Mouse (Mus musculus): ENCODE data around the gene Vhl. TPM values are rescaled to one million over a fixed set of nuclear protein-coding genes. Genes with fewer than 3 reads are reported as not detected.

Vhl gene
- polyA plus RNA-seq, 1 experiment from 2014 or later, result 48.0 TPM

DNA sequence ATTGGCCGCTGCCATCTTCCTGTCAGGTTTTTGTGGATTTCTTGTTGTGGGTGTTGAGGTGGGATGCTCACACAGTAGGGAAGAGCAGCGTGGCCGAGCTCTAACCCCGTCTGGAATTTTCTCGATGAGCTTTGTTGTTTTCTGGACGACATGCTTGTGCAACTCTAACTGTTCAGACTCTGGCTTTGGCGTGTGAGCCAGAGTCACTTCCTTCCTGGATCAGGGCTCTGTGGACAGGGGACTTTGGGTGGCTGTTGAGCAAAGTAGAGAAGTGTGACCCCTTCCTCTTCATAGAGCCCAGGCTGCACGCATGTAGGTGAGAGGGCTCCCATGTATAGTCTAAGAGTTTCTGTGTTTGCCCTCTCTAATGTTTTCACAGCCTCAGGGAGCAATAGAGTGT, 30.3 kb downstream of the Vhl start:
- Histone ChIP-seq H3K4me1 (no peaks in the 10 kb centered on the region), H3K9me3 (no peaks in the 10 kb centered on the region), H3K36me3 (no peaks in the 10 kb centered on the region), H3K9ac (no peak overlapping the region), H3K27ac (no peak overlapping the region), H3K27me3 (no peaks in the 10 kb centered on the region), H3K4me2 (no peak overlapping the region), H3K4me3 (no peak overlapping the region)
- WGBS, result 83% methylated on average over 8 of the region's 8 CpGs
- no peak for ATAC-seq (ENCODE audit: insufficient number of reproducible peaks, insufficient read depth, low FRiP score, low TSS enrichment, low read depth)

- Histone ChIP-seq H3K27me3 (no peaks in the 10 kb centered on the region), H3K9ac (no peak overlapping the region), H3K4me1 (no peaks in the 10 kb centered on the region), H3K4me3 (no peak overlapping the region), H3K36me3 (no peaks in the 10 kb centered on the region), H3K4me2 (no peak overlapping the region), H3K9me3 (no peaks in the 10 kb centered on the region), H3K27ac (no peak overlapping the region)
- 79% methylated on average over 16 of the region's 16 CpGs for WGBS
- ATAC-seq (ENCODE audit: insufficient number of reproducible peaks, insufficient read depth, low FRiP score, low TSS enrichment, low read depth), result no peak
Measured at GRCm38 (mm10) chr6:113654753-113655397, 31.1 kb downstream of the Vhl start.

DNA sequence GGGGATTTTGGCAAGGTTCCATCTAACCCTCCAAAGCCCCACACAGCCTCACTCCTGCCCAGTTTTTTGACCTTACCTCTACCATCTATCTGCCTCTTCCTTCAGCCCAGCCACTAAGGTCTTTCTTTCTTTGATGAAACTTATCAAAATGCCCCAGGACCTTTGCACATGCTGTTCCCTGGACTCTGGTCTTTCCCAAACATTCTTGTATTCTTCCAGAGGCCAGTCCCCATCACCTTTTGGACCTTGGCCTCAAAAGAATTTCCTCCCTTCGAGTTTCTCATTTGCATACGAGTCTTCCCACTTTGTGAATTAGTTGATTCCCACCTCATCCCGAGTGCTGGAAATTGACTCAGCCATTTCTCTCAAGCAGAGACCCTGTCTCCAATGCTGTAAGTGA, 31.7 kb downstream of the Vhl start:
- no peak for ATAC-seq (ENCODE audit: insufficient number of reproducible peaks, insufficient read depth, low FRiP score, low TSS enrichment, low read depth)
- Histone ChIP-seq H3K27me3 (no peaks in the 10 kb centered on the region), H3K9ac (no peak overlapping the region), H3K27ac (no peak overlapping the region), H3K9me3 (no peaks in the 10 kb centered on the region), H3K4me2 (no peak overlapping the region), H3K36me3 (no peaks in the 10 kb centered on the region), H3K4me1 (0 out of 2 replicates have a peak, but pooled peaks cover 1% of the 10 kb centered on the region), H3K4me3 (no peak overlapping the region)
- WGBS, result 91% methylated on average over 3 of the region's 3 CpGs

DNA sequence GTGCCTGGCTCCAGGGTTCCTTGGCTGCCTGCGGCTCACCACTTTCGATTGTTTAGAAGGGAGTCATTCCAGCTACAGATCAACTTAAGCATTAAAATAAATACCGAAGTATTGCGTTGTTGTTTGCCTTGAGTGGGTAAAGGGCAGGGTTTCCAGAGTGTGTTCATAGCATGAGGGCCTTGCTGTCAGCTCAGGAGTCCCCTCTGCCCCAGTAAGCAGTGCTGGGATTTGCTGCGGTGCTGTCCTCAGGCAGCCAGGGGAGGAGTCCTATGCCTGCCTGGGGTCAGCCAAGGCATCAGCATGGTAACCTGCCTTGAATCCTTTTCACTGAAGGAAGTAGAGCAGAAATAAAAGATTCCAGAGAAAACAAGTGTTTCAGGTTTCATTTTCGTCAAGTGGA, 33.1 kb downstream of the Vhl start:
- Histone ChIP-seq H3K9me3 (no peaks in the 10 kb centered on the region), H3K4me1 (peaks cover 15% of the 10 kb centered on the region), H3K9ac (no peak overlapping the region), H3K4me3 (no peak overlapping the region), H3K36me3 (no peaks in the 10 kb centered on the region), H3K27ac (no peak overlapping the region), H3K4me2 (no peak overlapping the region), H3K27me3 (no peaks in the 10 kb centered on the region)
- WGBS, result 80% methylated on average over 6 of the region's 6 CpGs
- ATAC-seq (ENCODE audit: insufficient number of reproducible peaks, insufficient read depth, low FRiP score, low TSS enrichment, low read depth), result no peak

DNA sequence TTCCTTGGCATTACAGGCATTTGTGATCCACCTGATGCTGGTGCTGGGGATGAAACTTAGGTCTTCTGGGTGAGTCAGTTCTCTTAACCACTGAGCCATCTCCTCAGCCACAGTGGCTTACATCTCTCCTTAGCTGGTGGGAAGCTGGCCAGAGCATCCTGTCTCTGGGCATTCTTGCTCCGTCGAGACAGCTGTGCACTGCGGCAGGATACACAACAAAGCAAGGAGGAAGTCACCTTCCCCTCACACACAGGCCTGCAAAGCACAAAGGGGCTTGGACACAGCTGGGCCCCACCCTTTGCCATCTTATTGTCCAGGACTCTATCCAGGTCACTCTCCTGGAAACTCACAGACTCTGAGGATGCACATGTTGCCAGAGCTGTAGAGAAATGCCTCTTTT, 34.5 kb downstream of the Vhl start:
- WGBS, result 62% methylated on average over 3 of the region's 3 CpGs
- no peak overlapping the region; the same call in 1 of the 2 replicates for H3K27ac ChIP-seq
- H3K4me3 ChIP-seq, result no peak overlapping the region
- no peaks in the 10 kb centered on the region for H3K27me3 ChIP-seq
- H3K9ac ChIP-seq, result no peak overlapping the region
- no peak for ATAC-seq (ENCODE audit: insufficient number of reproducible peaks, insufficient read depth, low FRiP score, low TSS enrichment, low read depth)
- H3K36me3 ChIP-seq, result no peaks in the 10 kb centered on the region
- no peaks in the 10 kb centered on the region for H3K9me3 ChIP-seq
- peaks cover 18% of the 10 kb centered on the region for H3K4me1 ChIP-seq
- H3K4me2 ChIP-seq, result no peak overlapping the region

DNA sequence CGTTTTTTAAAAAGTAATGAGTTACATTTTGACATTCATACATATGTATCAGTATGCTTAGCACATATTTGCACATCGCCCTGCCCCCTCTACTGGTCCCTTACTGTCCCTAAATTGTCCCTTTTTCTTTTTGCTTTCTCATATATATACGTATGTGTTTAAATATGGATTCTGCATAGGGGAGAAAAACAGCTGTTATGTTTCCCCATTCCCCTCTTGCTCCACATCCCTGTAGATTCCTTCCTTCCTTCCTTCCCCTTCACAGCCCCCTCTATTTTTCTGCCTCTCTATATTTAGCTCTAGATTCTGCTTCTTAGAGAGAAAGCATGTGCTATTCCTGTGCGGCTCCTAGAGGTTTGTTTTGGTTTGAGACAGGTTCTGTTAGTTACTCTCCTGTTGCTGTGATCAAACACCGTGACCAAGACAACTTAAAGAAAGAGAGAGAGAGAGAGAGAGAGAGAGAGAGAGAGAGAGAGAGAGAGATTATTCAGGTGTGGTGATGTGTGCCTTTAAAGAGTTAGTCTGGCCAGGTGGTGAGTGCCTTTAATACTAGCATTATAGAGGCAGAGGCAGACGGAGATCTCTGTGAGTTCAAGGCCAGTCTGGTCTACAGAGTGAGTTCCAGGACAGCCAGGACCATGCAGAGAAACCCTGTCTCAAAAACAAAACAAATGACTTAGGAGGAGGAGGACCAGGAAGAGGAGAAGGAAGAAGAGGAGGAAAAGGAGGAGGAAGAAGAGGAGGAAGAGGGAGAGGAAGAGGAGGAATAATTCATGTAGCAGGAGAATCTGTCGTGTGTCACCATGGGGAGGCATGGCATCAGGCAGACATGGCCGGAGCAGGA, 36.1 kb downstream of the Vhl start:
- WGBS, result 66% methylated on average over 8 of the region's 8 CpGs
- H3K4me1 ChIP-seq, result peaks cover 18% of the 10 kb centered on the region
- no peak overlapping the region for H3K9ac ChIP-seq
- no peak overlapping the region for H3K27ac ChIP-seq
- no peaks in the 10 kb centered on the region for H3K36me3 ChIP-seq
- no peaks in the 10 kb centered on the region for H3K27me3 ChIP-seq
- ATAC-seq (ENCODE audit: insufficient number of reproducible peaks, insufficient read depth, low FRiP score, low TSS enrichment, low read depth), result no peak
- no peak overlapping the region for H3K4me3 ChIP-seq
- H3K4me2 ChIP-seq, result no peak overlapping the region
- no peaks in the 10 kb centered on the region for H3K9me3 ChIP-seq

DNA sequence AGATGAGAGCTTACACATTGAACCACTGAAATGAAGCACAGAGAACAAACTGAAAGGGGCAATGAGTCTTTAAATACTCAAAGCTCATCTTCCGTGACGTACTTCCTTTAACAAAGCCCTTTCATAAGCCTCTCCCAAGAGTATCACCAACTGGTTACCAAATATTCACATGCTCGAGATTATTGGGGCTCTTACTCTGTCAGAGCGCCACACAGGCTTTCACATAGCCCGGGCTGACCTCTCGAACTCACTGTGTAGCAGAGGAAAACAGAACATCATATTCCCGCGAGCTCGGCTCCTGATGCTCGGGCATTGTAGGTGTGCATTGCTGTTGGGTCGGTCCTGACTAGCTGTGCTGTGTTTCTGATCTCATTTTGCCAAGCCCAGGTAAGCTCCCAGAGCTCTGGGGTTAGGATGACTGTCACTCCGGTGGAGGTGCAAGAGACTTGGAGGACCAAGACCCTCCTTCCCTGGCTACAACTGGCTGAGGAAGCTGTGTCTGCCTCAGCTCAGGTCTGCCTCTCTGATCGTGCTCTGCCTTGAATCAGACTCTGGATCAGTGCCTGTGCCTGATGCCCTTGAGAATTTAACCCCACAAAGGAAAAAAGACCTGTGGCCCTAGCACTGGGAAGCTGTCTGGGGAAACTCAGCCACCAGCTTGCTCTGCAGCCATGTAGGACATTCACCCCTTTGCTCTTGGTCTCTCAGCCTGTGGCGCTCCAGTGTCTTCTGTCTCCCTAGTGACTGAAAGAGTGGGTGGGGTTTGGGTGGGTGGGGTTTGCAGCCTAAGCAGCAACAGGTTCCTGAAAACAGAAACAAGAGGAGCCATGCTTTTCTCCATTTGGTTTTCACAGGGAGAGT, 37.0 kb downstream of the Vhl start:
- 62% methylated on average over 14 of the region's 14 CpGs for WGBS
- no peak overlapping the region for H3K4me2 ChIP-seq
- H3K9ac ChIP-seq, result no peak overlapping the region
- H3K27ac ChIP-seq, result no peak overlapping the region
- H3K4me3 ChIP-seq, result no peak overlapping the region
- ATAC-seq (ENCODE audit: insufficient number of reproducible peaks, insufficient read depth, low FRiP score, low TSS enrichment, low read depth), result no peak
- H3K27me3 ChIP-seq, result no peaks in the 10 kb centered on the region
- H3K9me3 ChIP-seq, result no peaks in the 10 kb centered on the region
- H3K36me3 ChIP-seq, result no peaks in the 10 kb centered on the region
- H3K4me1 ChIP-seq, result peaks cover 18% of the 10 kb centered on the region

DNA sequence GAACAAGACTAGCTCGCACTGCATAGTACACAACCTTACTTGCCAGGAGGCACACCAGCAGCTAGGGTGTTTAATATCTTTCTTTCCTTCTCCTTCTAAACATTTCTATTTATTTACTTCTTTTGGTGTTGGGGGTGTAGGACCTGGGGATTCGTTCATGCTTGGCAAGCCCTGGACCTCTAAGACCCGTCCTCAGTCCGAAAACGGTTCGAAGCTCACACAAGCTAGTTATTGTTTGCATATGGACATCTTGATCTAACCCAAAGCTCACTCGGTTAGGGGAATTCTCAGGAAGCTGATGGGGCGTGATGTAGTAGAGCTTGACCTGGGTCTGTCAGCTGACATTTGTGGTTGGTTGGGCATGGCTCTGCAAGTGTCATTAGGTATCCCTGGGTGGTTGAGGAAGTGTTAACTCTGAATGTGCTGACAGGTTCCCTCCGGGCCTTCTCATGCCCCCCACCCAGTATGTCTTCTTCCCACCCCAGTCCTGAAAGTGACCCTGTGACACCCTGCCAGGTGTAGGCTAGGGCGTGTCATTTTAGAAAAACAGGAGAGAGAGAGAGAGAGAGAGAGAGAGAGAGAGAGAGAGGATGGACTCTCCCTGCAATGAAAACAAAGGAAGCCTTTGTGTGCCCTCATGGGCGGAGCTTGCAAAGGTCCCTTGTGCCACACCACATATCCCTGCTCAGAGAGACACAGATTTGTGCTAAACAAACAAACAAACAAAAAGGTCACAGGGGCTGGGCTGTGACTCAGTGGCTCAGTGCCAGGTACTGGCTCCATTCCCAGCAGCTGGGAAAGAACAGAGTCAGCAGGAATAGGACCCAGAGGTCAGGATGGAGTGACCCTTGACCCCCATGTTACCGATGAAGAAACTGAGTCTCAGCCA, 37.8 kb downstream of the Vhl start:
- Histone ChIP-seq H3K4me3 (no peak overlapping the region), H3K27me3 (no peaks in the 10 kb centered on the region), H3K9me3 (peaks cover 5% of the 10 kb centered on the region), H3K36me3 (no peaks in the 10 kb centered on the region), H3K27ac (no peak overlapping the region), H3K4me1 (peaks cover 18% of the 10 kb centered on the region), H3K9ac (no peak overlapping the region), H3K4me2 (no peak overlapping the region)
- no peak for ATAC-seq (ENCODE audit: insufficient number of reproducible peaks, insufficient read depth, low FRiP score, low TSS enrichment, low read depth)
- WGBS, result 41% methylated on average over 12 of the region's 12 CpGs

DNA sequence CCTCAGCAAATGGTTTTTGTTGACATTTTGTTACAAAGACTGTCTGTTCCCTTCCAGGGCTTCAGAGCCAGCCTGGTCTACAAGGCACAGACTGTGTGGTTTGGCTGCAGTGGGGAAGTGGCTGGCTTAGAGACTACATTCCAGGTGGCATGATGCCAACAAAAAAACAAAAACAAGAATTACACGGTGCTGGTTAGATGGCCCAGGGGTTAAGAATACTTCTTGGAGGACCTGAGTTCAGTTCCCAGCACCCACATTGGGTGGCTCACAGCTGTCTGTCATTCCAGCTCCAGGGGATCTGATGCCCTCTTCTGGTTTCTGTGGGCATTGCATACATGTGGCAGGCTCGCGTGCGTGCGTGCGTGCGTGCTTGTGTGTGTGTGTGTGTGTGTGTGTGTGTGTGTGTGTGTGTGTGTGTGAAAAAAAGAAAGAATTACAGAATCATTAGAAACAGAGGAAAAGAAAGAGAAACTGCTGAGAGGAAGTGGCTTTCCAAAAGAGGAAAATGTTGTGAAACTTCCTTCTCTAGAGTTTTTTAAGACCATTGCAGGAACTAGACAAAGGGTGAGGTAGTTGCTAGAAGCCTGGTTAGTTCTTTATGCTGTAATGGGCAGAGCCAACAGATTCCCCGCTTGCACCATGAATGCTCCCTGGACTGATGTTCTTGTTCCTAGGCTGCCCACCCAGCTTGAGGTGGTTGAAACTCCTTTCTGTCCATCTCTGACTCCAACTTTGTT, 39.4 kb downstream of the Vhl start:
- peaks cover 18% of the 10 kb centered on the region for H3K4me1 ChIP-seq
- WGBS, result 96% methylated on average over 8 of the region's 8 CpGs
- no peaks in the 10 kb centered on the region for H3K27me3 ChIP-seq

GRCm38 (mm10) chr6:113664305-113664704, 40.5 kb downstream of the Vhl start:
- Histone ChIP-seq H3K4me3 (no peak overlapping the region), H3K27ac (no peak overlapping the region), H3K9ac (no peak overlapping the region), H3K9me3 (peaks cover 6% of the 10 kb centered on the region), H3K27me3 (no peaks in the 10 kb centered on the region), H3K36me3 (no peaks in the 10 kb centered on the region), H3K4me2 (no peak overlapping the region), H3K4me1 (peaks cover 27% of the 10 kb centered on the region)
- ATAC-seq (ENCODE audit: insufficient number of reproducible peaks, insufficient read depth, low FRiP score, low TSS enrichment, low read depth), result no peak
- 89% methylated on average over 7 of the region's 7 CpGs for WGBS

More for the DNA sequence above, 39.4 kb downstream of the Vhl start:
- no peak for ATAC-seq (ENCODE audit: insufficient number of reproducible peaks, insufficient read depth, low FRiP score, low TSS enrichment, low read depth)
- H3K36me3 ChIP-seq, result no peaks in the 10 kb centered on the region
- no peak overlapping the region for H3K27ac ChIP-seq
- H3K9me3 ChIP-seq, result peaks cover 6% of the 10 kb centered on the region
- no peak overlapping the region for H3K4me3 ChIP-seq
- H3K4me2 ChIP-seq, result no peak overlapping the region
- no peak overlapping the region for H3K9ac ChIP-seq

Measured in embryonic facial prominence, embryonic 13.5 days (tissue).